Mouse (Mus musculus): Measurements from ENCODE around the gene Ttc30b. TPM values are rescaled to one million over a fixed set of nuclear protein-coding genes. Genes with fewer than 3 reads are reported as not detected.

The Ttc30b gene
- polyA plus RNA-seq (2012; fragmentation: generic; extraction: Trizol), result 1.7 TPM

DNA sequence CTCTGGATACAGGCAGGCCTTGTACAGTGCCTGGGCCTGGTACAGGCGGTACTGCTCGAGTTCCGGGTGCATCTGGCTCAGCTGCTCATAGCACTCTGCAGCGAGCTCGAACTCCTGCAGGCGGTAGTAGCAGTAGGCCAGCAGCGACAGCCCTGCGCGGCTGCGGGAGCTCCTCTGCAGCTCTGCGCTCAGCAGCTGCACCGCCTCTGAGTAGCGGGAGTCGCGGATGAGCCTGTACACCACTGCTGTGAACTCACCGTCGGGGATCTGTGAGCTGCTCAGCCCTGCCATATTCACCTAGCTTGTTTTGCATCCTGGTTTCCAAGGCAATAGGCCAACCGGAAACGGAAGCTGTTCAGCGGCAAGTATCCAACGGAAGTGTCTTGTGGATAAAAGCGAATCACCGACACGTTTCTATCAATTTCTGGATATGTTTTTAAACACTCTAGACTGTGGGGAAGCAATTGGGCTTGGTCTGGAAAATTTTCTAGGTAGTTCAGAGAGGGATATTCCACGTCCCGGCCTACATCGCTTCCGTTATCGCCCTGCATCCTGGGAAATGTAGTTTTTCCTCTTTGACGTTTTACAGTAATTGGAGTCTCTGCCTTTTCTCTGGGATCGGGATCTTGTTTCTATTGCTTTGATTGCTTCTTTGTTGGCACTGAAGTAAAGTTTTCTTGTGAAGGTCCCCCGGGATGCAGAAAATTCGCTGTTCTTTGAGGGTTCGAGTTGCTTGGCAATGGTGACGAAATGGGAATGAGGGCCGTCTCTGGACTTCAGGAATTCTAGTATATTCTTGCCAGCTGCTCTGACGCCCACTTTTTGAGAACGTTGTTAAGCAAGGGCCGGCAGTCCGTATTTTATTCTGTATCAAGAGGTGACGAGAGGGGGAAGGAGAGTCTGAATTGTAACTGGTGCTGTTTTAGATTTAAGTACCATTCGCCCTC, at the start of gene Ttc30b:
Ttc30b (minus strand) TSS at position 469 of the 947 bp plus-strand sequence.
- no peaks in the 10 kb centered on the region for H3K36me3 ChIP-seq (ENCODE audit: control insufficient read depth, insufficient read depth)
- H3K4me2 ChIP-seq (ENCODE audit: low read depth), result peak within 1 kb of the TSS; percentile 85
- H3ac ChIP-seq (ENCODE audit: control insufficient read depth, insufficient read length), result peak within 1 kb of the TSS; percentile 43
- TF ChIP-seq SRF (IDR thresholded peaks at IDR 0.05; ENCODE audit: control insufficient read depth, insufficient read length, low read depth) (no peak), MAX (IDR thresholded peaks at IDR 0.05; ENCODE audit: low read depth) (no peak), MYOD1 (IDR thresholded peaks at IDR 0.05; ENCODE audit: control insufficient read depth in 1 of 3, insufficient read length in 2 of 3, low read depth in 2 of 3) (no peak), REST (IDR thresholded peaks at IDR 0.05; ENCODE audit: insufficient read depth, insufficient read length) (no peak), MYOG (IDR thresholded peaks at IDR 0.05; ENCODE audit: control insufficient read depth in 1 of 3, insufficient read depth in 1 of 3, insufficient read length in 2 of 3, low read depth in 2 of 3) (no peak), TCF12 (IDR thresholded peaks at IDR 0.05; ENCODE audit: insufficient read depth, poor library complexity, severe bottlenecking) (no peak), CEBPB (IDR thresholded peaks at IDR 0.05; ENCODE audit: insufficient read depth, poor library complexity, severe bottlenecking) (no peak), POLR2AphosphoS2 (IDR thresholded peaks at IDR 0.05; ENCODE audit: insufficient read length, low read depth) (no peak)
- peak within 1 kb of the TSS; percentile 31 for H3K4me3 ChIP-seq
- H3K79me2 ChIP-seq (ENCODE audit: control insufficient read depth, insufficient read depth), result no peaks in the 10 kb centered on the region
- H3K27me3 ChIP-seq (ENCODE audit: control insufficient read depth, insufficient read depth, insufficient read length), result no peaks in the 10 kb centered on the region

DNA sequence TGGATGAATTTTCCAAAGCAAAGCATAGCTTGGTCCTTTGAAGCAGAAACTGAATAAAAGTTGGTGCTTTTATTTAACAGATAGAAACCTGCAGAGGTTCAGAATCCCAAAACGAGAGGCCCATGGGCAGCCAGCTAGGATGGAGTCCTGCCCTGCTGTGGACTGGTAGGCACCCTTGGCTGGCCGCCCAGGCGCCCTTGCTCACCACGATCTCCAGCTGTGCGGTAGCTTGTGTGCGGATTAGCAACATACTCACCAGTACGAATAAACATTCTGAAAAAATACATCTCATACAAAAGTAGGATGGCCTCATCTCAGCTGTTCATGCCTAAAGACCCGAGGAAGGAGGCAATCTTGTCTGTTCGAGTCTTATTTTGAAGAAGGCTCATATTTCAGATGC, 49.4 kb upstream of the Ttc30b start:
- Histone ChIP-seq H3K27me3 (ENCODE audit: control insufficient read depth, insufficient read depth, insufficient read length) (peaks cover 7% of the 10 kb centered on the region), H3K4me2 (ENCODE audit: low read depth) (peak overlapping the region; percentile 61)
- TF ChIP-seq MYOG (IDR thresholded peaks at IDR 0.05; ENCODE audit: control insufficient read depth in 1 of 3, insufficient read depth in 1 of 3, insufficient read length in 2 of 3, low read depth in 2 of 3) (peak in 1 of 3 experiments; percentile 21), E2F4 (IDR thresholded peaks at IDR 0.05; ENCODE audit: insufficient read depth) (no peak), SRF (IDR thresholded peaks at IDR 0.05; ENCODE audit: control insufficient read depth, insufficient read length, low read depth) (peak; percentile 30), TCF3 (IDR thresholded peaks at IDR 0.05; ENCODE audit: insufficient read length, low read depth) (no peak)

DNA sequence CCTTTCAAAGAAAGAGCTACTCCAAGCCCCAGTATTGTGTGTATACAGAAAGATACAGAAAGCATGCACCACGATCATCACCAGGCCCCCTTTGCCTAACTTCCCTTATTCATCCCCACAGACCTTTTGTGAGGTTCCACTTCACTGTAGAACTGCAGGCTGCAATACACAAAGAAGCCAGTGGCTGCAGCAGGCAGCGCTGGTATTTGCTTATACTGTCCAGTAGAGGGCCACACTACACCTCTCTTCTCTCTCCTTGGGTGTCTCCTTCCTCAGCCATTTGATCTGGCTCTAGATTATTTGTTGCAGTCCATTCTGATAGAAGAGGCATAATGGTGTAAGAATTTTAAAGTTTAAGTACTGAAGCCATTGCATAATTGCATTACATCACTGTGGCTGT, 46.7 kb upstream of the Ttc30b start:
- no peak overlapping the region for H3ac ChIP-seq (ENCODE audit: control insufficient read depth, insufficient read length)
- H3K4me3 ChIP-seq, result no peak overlapping the region
- H3K36me3 ChIP-seq (ENCODE audit: control insufficient read depth, insufficient read depth), result no peaks in the 10 kb centered on the region
- H3K27me3 ChIP-seq (ENCODE audit: control insufficient read depth, insufficient read depth, insufficient read length), result no peaks in the 10 kb centered on the region
- TF ChIP-seq SRF (IDR thresholded peaks at IDR 0.05; ENCODE audit: control insufficient read depth, insufficient read length, low read depth) (no peak), MAX (IDR thresholded peaks at IDR 0.05; ENCODE audit: low read depth) (no peak), TCF12 (IDR thresholded peaks at IDR 0.05; ENCODE audit: insufficient read depth, poor library complexity, severe bottlenecking) (no peak), E2F4 (IDR thresholded peaks at IDR 0.05; ENCODE audit: insufficient read depth) (no peak), CEBPB (IDR thresholded peaks at IDR 0.05; ENCODE audit: insufficient read depth, poor library complexity, severe bottlenecking) (no peak), MYOG (IDR thresholded peaks at IDR 0.05; ENCODE audit: control insufficient read depth in 1 of 3, insufficient read depth in 1 of 3, insufficient read length in 2 of 3, low read depth in 2 of 3) (no peak), MYOD1 (IDR thresholded peaks at IDR 0.05; ENCODE audit: control insufficient read depth in 1 of 3, insufficient read length in 2 of 3, low read depth in 2 of 3) (no peak), USF1 (IDR thresholded peaks at IDR 0.05; ENCODE audit: low read depth) (no peak), POLR2A (IDR thresholded peaks at IDR 0.05; ENCODE audit: insufficient read length, low read depth) (no peak), TCF3 (IDR thresholded peaks at IDR 0.05; ENCODE audit: insufficient read length, low read depth) (no peak), POLR2AphosphoS2 (IDR thresholded peaks at IDR 0.05; ENCODE audit: insufficient read length, low read depth) (no peak), REST (IDR thresholded peaks at IDR 0.05; ENCODE audit: insufficient read depth, insufficient read length) (no peak)
- H3K79me2 ChIP-seq (ENCODE audit: control insufficient read depth, insufficient read depth), result no peaks in the 10 kb centered on the region
- no peak overlapping the region for H3K4me2 ChIP-seq (ENCODE audit: low read depth)

More for the DNA sequence above, 49.4 kb upstream of the Ttc30b start:
- Histone ChIP-seq H3K36me3 (ENCODE audit: control insufficient read depth, insufficient read depth) (no peaks in the 10 kb centered on the region), H3K79me2 (ENCODE audit: control insufficient read depth, insufficient read depth) (no peaks in the 10 kb centered on the region), H3K4me3 (no peak overlapping the region), H3ac (ENCODE audit: control insufficient read depth, insufficient read length) (no peak overlapping the region)

DNA sequence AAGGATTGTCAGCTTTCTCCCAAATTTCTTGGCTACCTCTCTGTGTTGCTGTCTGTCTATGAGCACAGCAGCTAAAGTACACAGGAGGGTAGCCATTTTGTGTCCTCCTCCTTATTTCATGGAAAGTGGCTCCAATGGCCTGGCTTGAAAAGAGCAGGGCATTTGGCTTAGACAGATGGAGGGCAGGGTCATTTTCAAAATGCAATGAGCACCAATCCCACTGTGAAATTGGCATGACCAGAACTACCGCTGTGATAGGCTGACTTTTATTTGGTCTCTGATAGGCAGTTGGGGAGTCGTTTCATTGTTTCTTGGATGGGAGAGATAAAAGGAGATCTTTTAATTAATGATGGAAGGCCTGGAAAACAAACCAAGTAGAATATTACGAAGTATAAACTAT, 45.5 kb upstream of the Ttc30b start:
- no peak overlapping the region for H3ac ChIP-seq (ENCODE audit: control insufficient read depth, insufficient read length)
- no peaks in the 10 kb centered on the region for H3K79me2 ChIP-seq (ENCODE audit: control insufficient read depth, insufficient read depth)
- H3K4me2 ChIP-seq (ENCODE audit: low read depth), result no peak overlapping the region
- H3K4me3 ChIP-seq, result no peak overlapping the region
- no peaks in the 10 kb centered on the region for H3K36me3 ChIP-seq (ENCODE audit: control insufficient read depth, insufficient read depth)
- H3K27me3 ChIP-seq (ENCODE audit: control insufficient read depth, insufficient read depth, insufficient read length), result no peaks in the 10 kb centered on the region
- TF ChIP-seq MAX (IDR thresholded peaks at IDR 0.05; ENCODE audit: low read depth) (no peak), E2F4 (IDR thresholded peaks at IDR 0.05; ENCODE audit: insufficient read depth) (no peak), MYOD1 (IDR thresholded peaks at IDR 0.05; ENCODE audit: control insufficient read depth in 1 of 3, insufficient read length in 2 of 3, low read depth in 2 of 3) (no peak), POLR2A (IDR thresholded peaks at IDR 0.05; ENCODE audit: insufficient read length, low read depth) (no peak), TCF12 (IDR thresholded peaks at IDR 0.05; ENCODE audit: insufficient read depth, poor library complexity, severe bottlenecking) (no peak), TCF3 (IDR thresholded peaks at IDR 0.05; ENCODE audit: insufficient read length, low read depth) (no peak), MYOG (IDR thresholded peaks at IDR 0.05; ENCODE audit: control insufficient read depth in 1 of 3, insufficient read depth in 1 of 3, insufficient read length in 2 of 3, low read depth in 2 of 3) (no peak), CEBPB (IDR thresholded peaks at IDR 0.05; ENCODE audit: insufficient read depth, poor library complexity, severe bottlenecking) (no peak), REST (IDR thresholded peaks at IDR 0.05; ENCODE audit: insufficient read depth, insufficient read length) (no peak), USF1 (IDR thresholded peaks at IDR 0.05; ENCODE audit: low read depth) (no peak), POLR2AphosphoS2 (IDR thresholded peaks at IDR 0.05; ENCODE audit: insufficient read length, low read depth) (no peak), SRF (IDR thresholded peaks at IDR 0.05; ENCODE audit: control insufficient read depth, insufficient read length, low read depth) (no peak)

Measured in myocyte (in vitro differentiated cells).